Comparison of ENCODE assay signal across 11 mouse cellular contexts in genomic region chr11:116132366-116133333, GRCm38 (mm10). TPM values are rescaled to one million over a fixed set of nuclear protein-coding genes. Genes with fewer than 3 reads are reported as not detected.
A peak's percentile ranks its signal among the peaks of the same experiment; 100 is the strongest.
DNase-seq lines count a peak whose midpoint lies in the region; ATAC-seq and TF ChIP-seq lines count a peak whose summit lies in the region.
"Had no signal": no experiment of that assay in that cellular context is flagged by ENCODE, and none has a peak within 500 bp of the region (broad histone marks: within the 10 kb centered on the region; RNA-seq: fewer than 3 reads in every experiment).

No protein-coding gene starts in this region.

- WGBS in cerebellum, adult 2 months: 56% methylated on average over 16 of the region's 16 CpGs
- 77% methylated on average over 16 of the region's 16 CpGs for WGBS in lung, embryonic 14.5 days
- 84% methylated on average over 16 of the region's 16 CpGs for WGBS in hindbrain, embryonic 14.5 days

- H3K27me3 ChIP-seq in cerebellum, adult 2 months (ENCODE audit: control insufficient read depth, insufficient read depth, low read length): no peaks in the 10 kb centered on the region
- no peaks in the 10 kb centered on the region for H3K27me3 ChIP-seq in lung, embryonic 14.5 days (ENCODE audit: insufficient read depth, low read length)
- no peaks in the 10 kb centered on the region for H3K27me3 ChIP-seq in hindbrain, embryonic 14.5 days (ENCODE audit: control insufficient read depth, insufficient read depth, low read length)

- peaks cover 47% of the 10 kb centered on the region for H3K36me3 ChIP-seq in lung, embryonic 14.5 days (ENCODE audit: insufficient read depth)
- H3K36me3 ChIP-seq in hindbrain, embryonic 14.5 days (replicated peaks; ENCODE audit: control insufficient read depth, insufficient read depth): peaks cover 36% of the 10 kb centered on the region

- peaks cover 21% of the 10 kb centered on the region for H3K4me1 ChIP-seq in cerebellum, adult 2 months (ENCODE audit: control insufficient read depth, insufficient read depth, low read length)
- peaks cover 7% of the 10 kb centered on the region for H3K4me1 ChIP-seq in lung, embryonic 14.5 days (ENCODE audit: insufficient read depth)
- peaks cover 9% of the 10 kb centered on the region for H3K4me1 ChIP-seq in hindbrain, embryonic 14.5 days (replicated peaks; ENCODE audit: control insufficient read depth, insufficient read depth, low read length)

- peak; percentile 37; the same call in 1 of the 2 replicates for TF ChIP-seq CTCF in cerebellum, adult 2 months (IDR thresholded peaks at IDR 0.05; ENCODE audit: borderline replicate concordance, insufficient read depth, low read depth, low read length)
- peak; percentile 36 for TF ChIP-seq CTCF in lung, embryonic 14.5 days (IDR thresholded peaks at IDR 0.05; ENCODE audit: low read depth)

- no peaks in the 10 kb centered on the region for H3K9me3 ChIP-seq in lung, embryonic 14.5 days (ENCODE audit: low read depth, low read length)
- no peaks in the 10 kb centered on the region for H3K9me3 ChIP-seq in hindbrain, embryonic 14.5 days (ENCODE audit: control insufficient read depth, low read length)

- no peak overlapping the region for H3K4me3 ChIP-seq in cerebellum, adult 2 months (replicated peaks; ENCODE audit: insufficient read depth, low read depth, low read length)
- H3K4me3 ChIP-seq in lung, embryonic 14.5 days (ENCODE audit: low read depth, low read length): no peak overlapping the region
- H3K4me3 ChIP-seq in hindbrain, embryonic 14.5 days (replicated peaks; ENCODE audit: low read length): no peak overlapping the region

- no peak overlapping the region for H3K9ac ChIP-seq in lung, embryonic 14.5 days
- no peak overlapping the region for H3K9ac ChIP-seq in hindbrain, embryonic 14.5 days

- DNase-seq in cerebellum, adult 2 months: peak in 1 of 2 experiments; percentile 41
- DNase-seq in cerebellum, postnatal 36 days: no peak
- DNase-seq in lung, embryonic 14.5 days: no peak
- DNase-seq in lung, postnatal 14 days: no peak
- peak; percentile 47 for DNase-seq in adrenal gland, postnatal 14 days
- DNase-seq in kidney, postnatal 10 days: peak; percentile 53
- DNase-seq in hindbrain, embryonic 14.5 days (ENCODE audit: low spot score): no peak
- no peak for DNase-seq in urinary bladder, adult 2 months (ENCODE audit: low spot score)
- DNase-seq: layer of hippocampus, postnatal 36 days; right cerebral cortex, postnatal 25 days had no signal

- no peak for ATAC-seq in lung, embryonic 14.5 days (ENCODE audit: insufficient read depth)
- no peak for ATAC-seq in hindbrain, embryonic 14.5 days (ENCODE audit: low FRiP score)
- ATAC-seq: midbrain, embryonic 16.5 days had no signal

- TF ChIP-seq POLR2A in cerebellum, adult 2 months (IDR thresholded peaks at IDR 0.05; ENCODE audit: borderline replicate concordance, insufficient read depth, low read length): no peak

- no peak overlapping the region for H3K4me2 ChIP-seq in lung, embryonic 14.5 days
- H3K4me2 ChIP-seq in hindbrain, embryonic 14.5 days (replicated peaks): no peak overlapping the region

- H3K27ac ChIP-seq in cerebellum, adult 2 months (ENCODE audit: insufficient read depth, low read length): no peak overlapping the region
- no peak overlapping the region for H3K27ac ChIP-seq in lung, embryonic 14.5 days (ENCODE audit: low read depth)
- no peak overlapping the region for H3K27ac ChIP-seq in hindbrain, embryonic 14.5 days

RNA-seq across cellular contexts. Expression of gene Trim65, which starts 1.7 kb away (rescaled TPM):
- polyA plus RNA-seq in cerebellum, adult 2 months (2012; rRNA removed): 7.9 and 9.3 TPM in 2 replicates
- 3.7 and 3.9 TPM in 2 replicates for polyA plus RNA-seq in lung, embryonic 14.5 days (2014; fragmentation: Nextera tagmentation; extraction: Ambion mirVana)
- 8.6 and 10.2 TPM in 2 replicates for total RNA-seq in adrenal gland, postnatal 14 days (2021)
- 2.7 and 2.9 TPM in 2 replicates for polyA plus RNA-seq in hindbrain, embryonic 14.5 days (2014; fragmentation: Nextera tagmentation; extraction: Ambion mirVana)
- 9.6 and 11.8 TPM in 2 replicates for polyA plus RNA-seq in urinary bladder, adult 2 months (2012; rRNA removed)

RNA-seq across cellular contexts. Expression of gene Trim47, which starts 5.6 kb away (rescaled TPM):
- polyA plus RNA-seq in cerebellum, adult 2 months (2012; rRNA removed): 4.1 TPM in 2 replicates
- polyA plus RNA-seq in lung, embryonic 14.5 days (2014; fragmentation: Nextera tagmentation; extraction: Ambion mirVana): 12.7 and 13.2 TPM in 2 replicates
- total RNA-seq in adrenal gland, postnatal 14 days (2021): 19.9 and 23.6 TPM in 2 replicates
- 9.4 and 10.6 TPM in 2 replicates for polyA plus RNA-seq in hindbrain, embryonic 14.5 days (2014; fragmentation: Nextera tagmentation; extraction: Ambion mirVana)
- polyA plus RNA-seq in urinary bladder, adult 2 months (2012; rRNA removed): 33.1 and 40.7 TPM in 2 replicates

RNA-seq across cellular contexts. Expression of gene Mrpl38, which starts 6.0 kb away (rescaled TPM):
- 61.9 and 66.2 TPM in 2 replicates for polyA plus RNA-seq in cerebellum, adult 2 months (2012; rRNA removed)
- polyA plus RNA-seq in lung, embryonic 14.5 days (2014; fragmentation: Nextera tagmentation; extraction: Ambion mirVana): 89.3 and 91.9 TPM in 2 replicates
- total RNA-seq in adrenal gland, postnatal 14 days (2021): 90.7 and 95.0 TPM in 2 replicates
- 79.4 and 83.1 TPM in 2 replicates for polyA plus RNA-seq in hindbrain, embryonic 14.5 days (2014; fragmentation: Nextera tagmentation; extraction: Ambion mirVana)
- 21.4 and 29.3 TPM in 2 replicates for polyA plus RNA-seq in urinary bladder, adult 2 months (2012; rRNA removed)

RNA-seq across cellular contexts. Expression of gene Fbf1, which starts 35.3 kb away (rescaled TPM):
- polyA plus RNA-seq in cerebellum, adult 2 months (2012; rRNA removed): 81.1 and 83.0 TPM in 2 replicates
- polyA plus RNA-seq in lung, embryonic 14.5 days (2014; fragmentation: Nextera tagmentation; extraction: Ambion mirVana): 30.9 and 35.2 TPM in 2 replicates
- total RNA-seq in adrenal gland, postnatal 14 days (2021): 28.1 and 31.0 TPM in 2 replicates
- polyA plus RNA-seq in hindbrain, embryonic 14.5 days (2014; fragmentation: Nextera tagmentation; extraction: Ambion mirVana): 43.0 and 45.4 TPM in 2 replicates
- 46.8 and 47.7 TPM in 2 replicates for polyA plus RNA-seq in urinary bladder, adult 2 months (2012; rRNA removed)

RNA-seq across cellular contexts. Expression of gene Wbp2, which starts 45.9 kb away (rescaled TPM):
- 509 and 539 TPM in 2 replicates for polyA plus RNA-seq in cerebellum, adult 2 months (2012; rRNA removed)
- 66.5 and 69.8 TPM in 2 replicates for polyA plus RNA-seq in lung, embryonic 14.5 days (2014; fragmentation: Nextera tagmentation; extraction: Ambion mirVana)
- 121 and 127 TPM in 2 replicates for total RNA-seq in adrenal gland, postnatal 14 days (2021)
- 164 and 183 TPM in 2 replicates for polyA plus RNA-seq in hindbrain, embryonic 14.5 days (2014; fragmentation: Nextera tagmentation; extraction: Ambion mirVana)
- polyA plus RNA-seq in urinary bladder, adult 2 months (2012; rRNA removed): 119 and 147 TPM in 2 replicates

Comparison
In these comparisons a context has a peak if more than half of its experiments do, and no peak if none do; other contexts are left out.
1. DNase-seq: peak in adrenal gland, postnatal 14 days (single experiment) and kidney, postnatal 10 days (single experiment); none in cerebellum, postnatal 36 days (0 of 2), lung, embryonic 14.5 days (single experiment), lung, postnatal 14 days (single experiment), hindbrain, embryonic 14.5 days (single experiment) and urinary bladder, adult 2 months (single experiment).